8 mouse cellular contexts compared by ENCODE assay signal in the genomic region with DNA sequence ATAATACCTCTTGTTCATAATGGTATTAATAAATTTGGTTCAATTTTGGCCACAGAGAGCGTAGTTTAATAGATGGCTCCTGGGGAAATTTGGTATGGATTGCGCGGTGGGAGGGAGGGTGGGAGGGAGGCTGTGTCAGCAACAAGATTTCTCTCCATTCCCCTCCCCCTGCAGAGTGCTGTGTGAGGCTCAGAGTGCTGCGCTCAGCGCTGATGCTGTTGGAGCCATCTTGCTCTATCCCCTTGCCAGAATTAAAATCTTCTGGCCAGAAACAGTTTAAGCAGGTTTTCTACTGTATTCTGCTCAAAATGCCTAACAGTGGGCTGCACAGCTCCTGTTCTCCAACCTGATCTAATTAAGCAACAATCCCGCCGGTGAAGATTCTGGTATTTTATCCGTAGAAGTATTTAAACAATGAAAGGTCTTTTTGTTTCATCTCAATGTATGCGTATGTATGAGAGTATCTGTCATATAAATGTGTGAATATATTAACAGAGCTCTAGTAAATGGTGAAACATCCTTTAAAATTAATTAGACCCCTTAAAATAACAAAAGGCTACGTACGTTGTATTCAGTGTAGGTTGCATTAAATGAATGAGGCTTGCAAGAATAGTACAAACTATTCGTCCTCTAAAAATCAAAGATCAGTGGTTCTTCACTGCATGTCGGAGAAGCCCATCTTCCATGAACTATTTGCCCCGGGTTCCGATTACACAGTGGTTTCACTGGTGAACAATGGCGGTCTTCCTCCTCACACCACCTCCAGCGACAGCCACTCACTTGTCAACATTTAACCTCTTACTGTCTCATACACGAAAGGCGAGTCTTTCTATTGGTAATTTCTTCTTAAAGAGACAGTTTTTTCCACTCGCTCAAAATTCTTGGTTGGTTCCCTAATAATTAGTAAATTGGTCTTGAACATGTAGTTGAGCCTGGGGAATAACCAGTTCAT. TPM values are rescaled to one million over a fixed set of nuclear protein-coding genes. Genes with fewer than 3 reads are reported as not detected.
DNase-seq lines count a peak whose midpoint lies in the region; ATAC-seq lines count a peak whose summit lies in the region.

No protein-coding gene starts in this region.

- H3K4me2 ChIP-seq in limb, embryonic 15.5 days = peak overlapping the region; percentile 69

- 5% methylated on average over 20 of the region's 20 CpGs for WGBS in hindbrain, embryonic 10.5 days
- WGBS in limb, embryonic 15.5 days = 10% methylated on average over 20 of the region's 20 CpGs

- H3K4me3 ChIP-seq in hindbrain, embryonic 10.5 days = peak overlapping the region; percentile 68
- peak overlapping the region; percentile 45 for H3K4me3 ChIP-seq in limb, embryonic 15.5 days

- H3K4me1 ChIP-seq in hindbrain, embryonic 10.5 days (replicated peaks) = peaks cover 29% of the 10 kb centered on the region
- H3K4me1 ChIP-seq in limb, embryonic 15.5 days = peaks cover 23% of the 10 kb centered on the region

- ATAC-seq in limb, embryonic 15.5 days (ENCODE audit: insufficient number of reproducible peaks, low FRiP score, low TSS enrichment, low read depth) = no peak

- peak; percentile 66 to 70 for DNase-seq in left cerebral cortex, adult 18-20 months (ENCODE audit: low spot score in 2 of 2)
- no peak for DNase-seq in left cerebral cortex, adult 11 months (ENCODE audit: low spot score)
- DNase-seq in cerebellum, adult 9-10 months = peak; percentile 88
- DNase-seq in hindbrain, embryonic 10.5 days (ENCODE audit: low spot score) = peak; percentile 66
- peak; percentile 62 to 67 for DNase-seq in right cerebral cortex, postnatal 36 days (ENCODE audit: low spot score in 2 of 2)
- no peak for DNase-seq in gastrocnemius, adult 18-20 months (ENCODE audit: low spot score)
- no peak for DNase-seq in heart, adult 11 months

- H3K27ac ChIP-seq in hindbrain, embryonic 10.5 days = peak overlapping the region; percentile 95
- H3K27ac ChIP-seq in limb, embryonic 15.5 days = peak overlapping the region; percentile 86

- H3K9me3 ChIP-seq in hindbrain, embryonic 10.5 days = no peaks in the 10 kb centered on the region
- no peaks in the 10 kb centered on the region for H3K9me3 ChIP-seq in limb, embryonic 15.5 days

- H3K36me3 ChIP-seq in hindbrain, embryonic 10.5 days = no peaks in the 10 kb centered on the region
- no peaks in the 10 kb centered on the region for H3K36me3 ChIP-seq in limb, embryonic 15.5 days

- peaks cover 14% of the 10 kb centered on the region; the same call in 1 of the 2 replicates for H3K27me3 ChIP-seq in hindbrain, embryonic 10.5 days (ENCODE audit: insufficient read depth, poor library complexity, severe bottlenecking)
- H3K27me3 ChIP-seq in limb, embryonic 15.5 days = peaks cover 7% of the 10 kb centered on the region; the same call in 1 of the 2 replicates

- 0 out of 2 replicates have a peak overlapping the region, but pooled peaks have one; percentile 29 for H3K9ac ChIP-seq in limb, embryonic 15.5 days

RNA-seq across cellular contexts. Expression of a gene that starts 1.0 kb away (rescaled TPM):
- total RNA-seq in left cerebral cortex, adult 18-20 months (2021) = 100 to 1,000 TPM in 1 of 2 experiments, 10 to 100 TPM in 1; 99.3 to 112 TPM
- polyA plus RNA-seq in hindbrain, embryonic 10.5 days (2016; fragmentation: Nextera tagmentation; extraction: Ambion mirVana) = 39.0 and 115 TPM in 2 replicates
- polyA plus RNA-seq in limb, embryonic 15.5 days (2015; fragmentation: Nextera tagmentation; extraction: Ambion mirVana) = 12.6 and 31.7 TPM in 2 replicates
- under 1 TPM; 0.62 to 0.97 TPM for total RNA-seq in gastrocnemius, adult 18-20 months (2021)

RNA-seq across cellular contexts. Expression of a gene that starts 4.7 kb away (rescaled TPM):
- total RNA-seq in left cerebral cortex, adult 18-20 months (2021) = 10 to 100 TPM; 62.8 to 63.7 TPM
- 25.4 and 49.0 TPM in 2 replicates for polyA plus RNA-seq in hindbrain, embryonic 10.5 days (2016; fragmentation: Nextera tagmentation; extraction: Ambion mirVana)
- 24.8 and 26.9 TPM in 2 replicates for polyA plus RNA-seq in limb, embryonic 15.5 days (2015; fragmentation: Nextera tagmentation; extraction: Ambion mirVana)
- 10 to 100 TPM in 1 of 2 experiments, 1 to 10 TPM in 1; 9.1 to 11.1 TPM for total RNA-seq in gastrocnemius, adult 18-20 months (2021)

RNA-seq across cellular contexts. Expression of a gene that starts 4.7 kb away (rescaled TPM):
- 1 to 10 TPM; 4.0 to 5.0 TPM for total RNA-seq in left cerebral cortex, adult 18-20 months (2021)
- polyA plus RNA-seq in hindbrain, embryonic 10.5 days (2016; fragmentation: Nextera tagmentation; extraction: Ambion mirVana) = 0.41 and 0.85 TPM in 2 replicates
- polyA plus RNA-seq in limb, embryonic 15.5 days (2015; fragmentation: Nextera tagmentation; extraction: Ambion mirVana) = 0.60 and 0.62 TPM in 2 replicates
- under 1 TPM; 0.31 to 0.41 TPM for total RNA-seq in gastrocnemius, adult 18-20 months (2021)

RNA-seq across cellular contexts. Expression of a gene that starts 11.0 kb away (rescaled TPM):
- total RNA-seq in left cerebral cortex, adult 18-20 months (2021) = 100 to 1,000 TPM; 485 to 490 TPM
- polyA plus RNA-seq in hindbrain, embryonic 10.5 days (2016; fragmentation: Nextera tagmentation; extraction: Ambion mirVana) = 297 and 381 TPM in 2 replicates
- polyA plus RNA-seq in limb, embryonic 15.5 days (2015; fragmentation: Nextera tagmentation; extraction: Ambion mirVana) = 202 and 230 TPM in 2 replicates
- total RNA-seq in gastrocnemius, adult 18-20 months (2021) = 10 to 100 TPM; 88.8 to 90.3 TPM

RNA-seq across cellular contexts. Expression of a gene that starts 28.1 kb away (rescaled TPM):
- total RNA-seq in left cerebral cortex, adult 18-20 months (2021) = 10 to 100 TPM; 22.5 to 25.4 TPM
- polyA plus RNA-seq in hindbrain, embryonic 10.5 days (2016; fragmentation: Nextera tagmentation; extraction: Ambion mirVana) = 18.8 and 20.2 TPM in 2 replicates
- 20.4 and 23.9 TPM in 2 replicates for polyA plus RNA-seq in limb, embryonic 15.5 days (2015; fragmentation: Nextera tagmentation; extraction: Ambion mirVana)
- total RNA-seq in gastrocnemius, adult 18-20 months (2021) = 1 to 10 TPM; 5.9 to 6.5 TPM

Comparison
In these comparisons a context has a peak if more than half of its experiments do, and no peak if none do; other contexts are left out.
1. DNase-seq: peak in left cerebral cortex, adult 18-20 months (2 of 2), cerebellum, adult 9-10 months (single experiment), hindbrain, embryonic 10.5 days (single experiment) and right cerebral cortex, postnatal 36 days (2 of 2); none in left cerebral cortex, adult 11 months (single experiment), gastrocnemius, adult 18-20 months (single experiment) and heart, adult 11 months (single experiment).
2. RNA of a gene that starts 1.0 kb away (total RNA-seq): 99.3 to 112 TPM in left cerebral cortex, adult 18-20 months; 0.62 to 0.97 TPM in gastrocnemius, adult 18-20 months; every median in the first group is over 10 times any median in the second.
3. RNA of a gene that starts 4.7 kb away (total RNA-seq): 62.8 to 63.7 TPM in left cerebral cortex, adult 18-20 months; 9.1 to 11.1 TPM in gastrocnemius, adult 18-20 months; every median in the first group is over 4 times any median in the second.